Mouse (Mus musculus): ENCODE data around the gene Gm26602. TPM values are rescaled to one million over a fixed set of nuclear protein-coding genes. Genes with fewer than 3 reads are reported as not detected.

The Gm26602 gene
- polyA plus RNA-seq (2014; fragmentation: Nextera tagmentation; extraction: Ambion mirVana), result 4.3 and 11.5 TPM in 2 replicates

- no peak within 1 kb of the TSS for H3K4me3 ChIP-seq (ENCODE audit: low read depth, low read length)
- no peaks in the 10 kb centered on the region for H3K27me3 ChIP-seq (ENCODE audit: control insufficient read depth, insufficient read depth, low read length)
- H3K4me2 ChIP-seq (ENCODE audit: low read depth, low read length), result no peak within 1 kb of the TSS
- no peak for ATAC-seq (replicated peaks; ENCODE audit: insufficient number of reproducible peaks, low FRiP score, low TSS enrichment, low read depth)
- DNase-seq (ENCODE audit: low spot score), result no peak
- H3K4me1 ChIP-seq (ENCODE audit: control insufficient read depth, insufficient read depth, low read length), result no peaks in the 10 kb centered on the region; the same call in 1 of the 2 replicates
- WGBS, result 92% methylated on average over 4 of the region's 4 CpGs
- H3K27ac ChIP-seq (replicated peaks; ENCODE audit: low read depth, low read length), result no peak within 1 kb of the TSS
- H3K9me3 ChIP-seq (replicated peaks; ENCODE audit: control insufficient read depth, low read length), result no peaks in the 10 kb centered on the region
- peaks cover 2% of the 10 kb centered on the region; the same call in 1 of the 2 replicates for H3K36me3 ChIP-seq (replicated peaks; ENCODE audit: control insufficient read depth, insufficient read depth, low read depth, low read length)
- no peak within 1 kb of the TSS for H3K9ac ChIP-seq (replicated peaks; ENCODE audit: low read length)
These were observed at the start of gene Gm26602 for GRCm38 (mm10) chr10:79910556-79910955. Gene Gm26602, plus strand, starts transcription at chr10:79910856.

GRCm38 (mm10) chr10:79861230-79862048, 49.2 kb upstream of the Gm26602 start:
- Histone ChIP-seq H3K9ac (replicated peaks; ENCODE audit: low read length) (no peak overlapping the region), H3K27me3 (ENCODE audit: control insufficient read depth, insufficient read depth, low read length) (no peaks in the 10 kb centered on the region), H3K36me3 (replicated peaks; ENCODE audit: control insufficient read depth, insufficient read depth, low read depth, low read length) (peaks cover 29% of the 10 kb centered on the region), H3K27ac (replicated peaks; ENCODE audit: low read depth, low read length) (no peak overlapping the region), H3K4me1 (ENCODE audit: control insufficient read depth, insufficient read depth, low read length) (peaks cover 12% of the 10 kb centered on the region), H3K4me2 (ENCODE audit: low read depth, low read length) (no peak overlapping the region), H3K9me3 (replicated peaks; ENCODE audit: control insufficient read depth, low read length) (no peaks in the 10 kb centered on the region), H3K4me3 (ENCODE audit: low read depth, low read length) (no peak overlapping the region)
- ATAC-seq (replicated peaks; ENCODE audit: insufficient number of reproducible peaks, low FRiP score, low TSS enrichment, low read depth) (no peak), DNase-seq (ENCODE audit: low spot score) (no peak)
- 82% methylated on average over 25 of the region's 25 CpGs for WGBS

- H3K4me1 ChIP-seq (ENCODE audit: control insufficient read depth, insufficient read depth, low read length), result peaks cover 5% of the 10 kb centered on the region
- WGBS, result 92% methylated on average over 23 of the region's 23 CpGs
- DNase-seq (ENCODE audit: low spot score) (no peak), ATAC-seq (replicated peaks; ENCODE audit: insufficient number of reproducible peaks, low FRiP score, low TSS enrichment, low read depth) (no peak)
- H3K9ac ChIP-seq (replicated peaks; ENCODE audit: low read length), result no peak overlapping the region
- H3K9me3 ChIP-seq (replicated peaks; ENCODE audit: control insufficient read depth, low read length), result no peaks in the 10 kb centered on the region
- H3K36me3 ChIP-seq (replicated peaks; ENCODE audit: control insufficient read depth, insufficient read depth, low read depth, low read length), result peaks cover 31% of the 10 kb centered on the region
- H3K27ac ChIP-seq (replicated peaks; ENCODE audit: low read depth, low read length), result no peak overlapping the region; the same call in 1 of the 2 replicates
- no peak overlapping the region for H3K4me3 ChIP-seq (ENCODE audit: low read depth, low read length)
- H3K27me3 ChIP-seq (ENCODE audit: control insufficient read depth, insufficient read depth, low read length), result no peaks in the 10 kb centered on the region
- H3K4me2 ChIP-seq (ENCODE audit: low read depth, low read length), result no peak overlapping the region
These were observed 48.4 kb upstream of the Gm26602 start for GRCm38 (mm10) chr10:79862049-79862788.

GRCm38 (mm10) chr10:79862925-79863324, 47.7 kb upstream of the Gm26602 start:
- ATAC-seq (replicated peaks; ENCODE audit: insufficient number of reproducible peaks, low FRiP score, low TSS enrichment, low read depth), result no peak
- Histone ChIP-seq H3K27me3 (ENCODE audit: control insufficient read depth, insufficient read depth, low read length) (no peaks in the 10 kb centered on the region), H3K27ac (replicated peaks; ENCODE audit: low read depth, low read length) (no peak overlapping the region), H3K36me3 (replicated peaks; ENCODE audit: control insufficient read depth, insufficient read depth, low read depth, low read length) (peaks cover 31% of the 10 kb centered on the region), H3K9me3 (replicated peaks; ENCODE audit: control insufficient read depth, low read length) (no peaks in the 10 kb centered on the region), H3K4me3 (ENCODE audit: low read depth, low read length) (no peak overlapping the region), H3K9ac (replicated peaks; ENCODE audit: low read length) (no peak overlapping the region), H3K4me2 (ENCODE audit: low read depth, low read length) (no peak overlapping the region), H3K4me1 (ENCODE audit: control insufficient read depth, insufficient read depth, low read length) (no peaks in the 10 kb centered on the region; the same call in 1 of the 2 replicates)
- no peak for DNase-seq (ENCODE audit: low spot score)
- 74% methylated on average over 10 of the region's 10 CpGs for WGBS

- no peak overlapping the region for H3K9ac ChIP-seq (replicated peaks; ENCODE audit: low read length)
- no peak overlapping the region for H3K4me2 ChIP-seq (ENCODE audit: low read depth, low read length)
- no peaks in the 10 kb centered on the region for H3K9me3 ChIP-seq (replicated peaks; ENCODE audit: control insufficient read depth, low read length)
- 54% methylated on average over 10 of the region's 10 CpGs for WGBS
- H3K36me3 ChIP-seq (replicated peaks; ENCODE audit: control insufficient read depth, insufficient read depth, low read depth, low read length), result peaks cover 31% of the 10 kb centered on the region
- no peak overlapping the region for H3K4me3 ChIP-seq (ENCODE audit: low read depth, low read length)
- no peaks in the 10 kb centered on the region for H3K4me1 ChIP-seq (ENCODE audit: control insufficient read depth, insufficient read depth, low read length)
- no peak overlapping the region for H3K27ac ChIP-seq (replicated peaks; ENCODE audit: low read depth, low read length)
- ATAC-seq (replicated peaks; ENCODE audit: insufficient number of reproducible peaks, low FRiP score, low TSS enrichment, low read depth) (peak; percentile 15), DNase-seq (ENCODE audit: low spot score) (no peak)
- H3K27me3 ChIP-seq (ENCODE audit: control insufficient read depth, insufficient read depth, low read length), result no peaks in the 10 kb centered on the region
These were observed 46.1 kb upstream of the Gm26602 start for GRCm38 (mm10) chr10:79864351-79865188.

GRCm38 (mm10) chr10:79865189-79865601, 45.5 kb upstream of the Gm26602 start:
- Histone ChIP-seq H3K27me3 (ENCODE audit: control insufficient read depth, insufficient read depth, low read length) (no peaks in the 10 kb centered on the region), H3K4me3 (ENCODE audit: low read depth, low read length) (no peak overlapping the region), H3K9me3 (replicated peaks; ENCODE audit: control insufficient read depth, low read length) (no peaks in the 10 kb centered on the region), H3K36me3 (replicated peaks; ENCODE audit: control insufficient read depth, insufficient read depth, low read depth, low read length) (peaks cover 26% of the 10 kb centered on the region), H3K4me1 (ENCODE audit: control insufficient read depth, insufficient read depth, low read length) (no peaks in the 10 kb centered on the region), H3K9ac (replicated peaks; ENCODE audit: low read length) (no peak overlapping the region), H3K27ac (replicated peaks; ENCODE audit: low read depth, low read length) (no peak overlapping the region), H3K4me2 (ENCODE audit: low read depth, low read length) (no peak overlapping the region)
- ATAC-seq (replicated peaks; ENCODE audit: insufficient number of reproducible peaks, low FRiP score, low TSS enrichment, low read depth), result peak; percentile 15; the same call in 1 of the 2 replicates
- 63% methylated on average over 12 of the region's 12 CpGs for WGBS
- no peak for DNase-seq (ENCODE audit: low spot score)

- Histone ChIP-seq H3K27ac (replicated peaks; ENCODE audit: low read depth, low read length) (no peak overlapping the region), H3K4me2 (ENCODE audit: low read depth, low read length) (no peak overlapping the region), H3K9ac (replicated peaks; ENCODE audit: low read length) (no peak overlapping the region), H3K4me1 (ENCODE audit: control insufficient read depth, insufficient read depth, low read length) (no peaks in the 10 kb centered on the region), H3K4me3 (ENCODE audit: low read depth, low read length) (no peak overlapping the region), H3K9me3 (replicated peaks; ENCODE audit: control insufficient read depth, low read length) (no peaks in the 10 kb centered on the region), H3K36me3 (replicated peaks; ENCODE audit: control insufficient read depth, insufficient read depth, low read depth, low read length) (peaks cover 20% of the 10 kb centered on the region), H3K27me3 (ENCODE audit: control insufficient read depth, insufficient read depth, low read length) (no peaks in the 10 kb centered on the region)
- 77% methylated on average over 19 of the region's 19 CpGs for WGBS
- ATAC-seq (replicated peaks; ENCODE audit: insufficient number of reproducible peaks, low FRiP score, low TSS enrichment, low read depth) (peak; percentile 1; the same call in 1 of the 2 replicates), DNase-seq (ENCODE audit: low spot score) (no peak)
These were observed 44.8 kb upstream of the Gm26602 start for GRCm38 (mm10) chr10:79865801-79866295.

All from embryonic facial prominence, embryonic 11.5 days (tissue).